Mouse (Mus musculus) brain, embryonic 14.5 days (tissue): ENCODE data around the gene Prkar1b.
A peak's percentile ranks its signal among the peaks of the same experiment; 100 is the strongest.

Experiments used
- CTCF ChIP-seq: fragments of 200-500 bp; IDR thresholded peaks from 2 replicates; pipeline ENCODE4 v1.5.1; 2012; ENCODE audit warnings: inconsistent platforms, mild to moderate bottlenecking, moderate library complexity, borderline replicate concordance; ENCODE audit not compliant: insufficient read depth, insufficient read length; ENCODE audit errors: extremely low read depth
- POLR2A ChIP-seq: fragments of 200-500 bp; IDR thresholded peaks from 2 replicates; pipeline ENCODE4 v1.6.1; 2012; ENCODE audit warnings: mild to moderate bottlenecking, inconsistent platforms, borderline replicate concordance; ENCODE audit not compliant: poor library complexity, insufficient read depth, insufficient read length, severe bottlenecking; ENCODE audit errors: extremely low read depth

DNA sequence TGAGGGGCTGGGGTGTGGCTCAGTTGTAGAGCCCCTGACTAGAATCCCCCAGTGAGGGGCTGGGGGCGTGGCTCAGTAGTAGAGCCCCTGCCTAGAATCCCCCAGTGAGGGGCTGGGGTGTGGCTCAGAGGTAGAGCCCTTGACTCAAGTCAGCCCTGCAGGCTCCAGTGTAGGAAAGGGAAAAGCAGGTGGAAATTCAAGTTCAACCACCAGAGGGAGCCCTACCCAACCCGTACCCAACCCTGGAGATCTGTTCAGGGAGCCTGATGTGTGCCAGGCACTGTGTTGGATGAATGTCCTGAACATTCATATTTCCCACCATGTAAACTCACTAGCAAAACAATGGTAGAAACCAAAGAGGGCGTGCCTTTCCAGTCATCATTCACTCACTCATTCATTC, 74.7 kb downstream of the Prkar1b start:
- TF ChIP-seq POLR2A: no peak
- peak; percentile 72; the same call in 1 of the 2 replicates for TF ChIP-seq CTCF
